Mouse (Mus musculus) effector memory CD4-positive, alpha-beta T cell, adult 5 months (primary cell): ENCODE measurements around the gene Dcaf6. TPM values are rescaled to one million over a fixed set of nuclear protein-coding genes. Genes with fewer than 3 reads are reported as not detected.

Experiments
- polyA plus RNA-seq: library from polyadenylated mRNA; unstranded; fragments of 100-300 nt; shearing (Covaris generic); gene quantifications from one replicate; pipeline ENCODE4 v1.2.1, GENCODE M21; 2017

Dcaf6 gene
- 12.1 TPM for polyA plus RNA-seq

GRCm38 (mm10) chr1:165460360-165460800 is at the start of gene Dcaf6, which contains the start of gene Mpc2:
Gene Dcaf6 (minus strand): TSS chr1:165460475.
Gene Mpc2 (plus strand): TSS chr1:165460637.

GRCm38 (mm10) chr1:165484688-165485233 is 24.5 kb upstream of the Dcaf6 start, which contains the start of gene Adcy10:
Gene Adcy10 (plus strand): TSS chr1:165485183.

GRCm38 (mm10) chr1:165295489-165295888 is 164.8 kb downstream of the Dcaf6 start, which contains the start of gene Gpr161:
Gene Gpr161 (plus strand): TSS chr1:165295789.

Other genes starting within 250 kb of the Dcaf6 start
- gene Tiprl, start 223.5 kb downstream of the Dcaf6 start, polyA plus RNA-seq: 108 TPM
- 0.05 TPM for gene Gpr161, start 164.7 kb downstream of the Dcaf6 start, polyA plus RNA-seq
- gene Mpc2, start 162 bp upstream of the Dcaf6 start, polyA plus RNA-seq: 111 TPM
- gene Adcy10, start 24.7 kb upstream of the Dcaf6 start, polyA plus RNA-seq: not detected
- gene Mpzl1, start 174.1 kb upstream of the Dcaf6 start, polyA plus RNA-seq: 0.66 TPM
- gene Rcsd1, start 249.3 kb upstream of the Dcaf6 start, polyA plus RNA-seq: 124 TPM